Mouse (Mus musculus): Measurements from ENCODE around the gene Hmcn2.

Gene Hmcn2

DNA sequence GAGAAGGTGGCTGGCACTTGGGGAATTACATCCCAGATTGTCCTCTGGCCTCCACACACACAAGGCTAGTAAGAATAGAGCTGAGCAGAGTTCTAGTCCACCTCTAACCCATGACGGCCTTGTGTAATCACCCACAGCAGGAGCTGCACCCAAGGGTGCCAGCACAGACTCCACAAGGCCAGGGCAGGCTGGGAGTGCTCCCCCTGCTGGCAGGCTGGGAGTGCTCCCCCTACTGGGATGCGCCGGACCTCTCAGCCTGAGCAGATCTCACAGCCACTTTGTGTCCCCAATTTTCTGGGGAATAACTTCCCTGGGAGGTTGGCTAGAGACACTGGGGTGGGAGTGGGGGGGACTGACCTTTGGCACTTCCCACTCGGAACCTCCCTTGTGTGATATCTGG, 68.7 kb downstream of the Hmcn2 start:
- DNase-seq (ENCODE audit: low read depth), result peak; percentile 67

GRCm38 (mm10) chr2:31416968-31417367, 102.8 kb downstream of the Hmcn2 start:
- DNase-seq (ENCODE audit: low read depth), result peak; percentile 15

GRCm38 (mm10) chr2:31418021-31418420, 103.8 kb downstream of the Hmcn2 start:
- no peak for DNase-seq (ENCODE audit: low read depth)

DNA sequence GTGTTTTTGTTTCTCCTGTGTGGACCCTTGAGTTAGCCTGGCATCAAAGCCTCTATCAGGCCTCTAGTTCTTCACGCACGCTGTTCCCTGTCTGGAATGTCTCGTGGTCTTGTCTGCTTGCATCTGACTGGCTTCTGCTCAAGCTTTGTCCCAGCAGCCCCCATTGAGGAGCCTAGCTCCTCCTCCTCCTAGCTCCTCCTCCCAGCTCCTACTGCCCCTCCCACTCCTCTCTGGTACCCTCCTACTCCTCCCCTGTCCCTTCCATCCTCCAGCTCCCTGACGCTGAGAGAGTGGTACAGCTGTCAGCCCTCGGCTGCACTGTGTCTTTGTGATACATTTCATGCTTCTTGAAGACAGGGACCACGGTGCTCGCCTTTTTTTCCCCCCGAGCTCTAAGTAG, 104.4 kb downstream of the Hmcn2 start:
- DNase-seq (ENCODE audit: low read depth), result no peak

DNA sequence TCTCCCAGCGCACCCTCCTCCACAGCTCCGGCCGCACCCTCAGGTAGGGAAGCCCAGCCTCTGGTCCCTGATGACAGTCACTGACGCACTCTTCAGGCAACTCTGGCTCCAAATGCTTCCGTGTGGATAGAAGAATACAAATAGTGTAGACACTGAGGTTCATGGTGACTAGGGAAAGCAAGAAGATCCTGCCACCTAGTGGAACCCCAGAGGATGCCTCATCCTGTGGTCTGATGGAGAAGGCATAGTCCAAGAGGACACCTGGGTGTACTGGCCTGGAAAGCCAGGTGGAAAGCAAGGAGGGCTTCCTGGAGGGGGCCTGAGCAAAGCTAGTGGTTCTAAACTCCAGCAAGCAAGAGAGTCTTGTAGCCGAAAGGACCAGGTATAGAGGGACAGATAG, 106.7 kb downstream of the Hmcn2 start:
- DNase-seq (ENCODE audit: low read depth), result no peak

DNA sequence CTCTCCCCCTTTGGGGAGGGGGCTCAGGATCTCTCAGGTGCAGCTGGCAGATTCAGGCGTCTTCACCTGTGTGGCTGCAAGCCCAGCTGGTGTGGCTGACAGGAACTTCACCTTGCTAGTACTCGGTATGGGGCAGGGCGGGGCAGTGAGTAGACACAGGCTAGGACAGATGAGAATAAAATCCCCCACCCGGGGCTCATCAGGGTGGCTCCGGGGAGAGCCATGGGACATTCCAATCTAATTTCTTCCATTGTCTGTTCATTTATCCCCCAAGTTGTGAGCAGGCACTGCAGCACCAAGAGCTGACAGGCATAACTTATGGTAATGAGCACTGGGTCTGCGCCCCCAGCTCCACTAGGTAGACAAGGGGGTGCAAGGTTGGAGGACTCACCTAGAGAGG, 108.4 kb downstream of the Hmcn2 start:
- no peak for DNase-seq (ENCODE audit: low read depth)

DNA sequence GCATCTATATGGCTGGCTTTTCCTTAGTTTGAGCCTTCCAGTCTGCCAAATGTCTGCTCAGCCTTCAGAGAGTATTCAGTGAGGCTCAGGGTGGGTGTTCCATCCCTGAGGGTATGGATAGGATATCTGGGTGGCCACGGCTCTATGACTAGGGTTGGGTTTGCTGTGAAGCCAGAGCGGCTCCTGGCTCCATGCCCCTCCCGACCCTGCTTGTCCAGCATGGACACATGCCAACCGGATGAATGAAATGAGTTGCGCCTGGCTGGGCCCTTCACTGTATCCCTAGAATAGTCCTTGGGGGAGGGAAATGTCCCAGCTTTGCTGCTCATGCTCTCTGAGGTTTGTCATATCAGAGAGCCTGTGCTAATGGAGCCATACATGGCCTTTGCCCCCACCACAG, 117.3 kb downstream of the Hmcn2 start:
- DNase-seq (ENCODE audit: low read depth), result no peak

DNA sequence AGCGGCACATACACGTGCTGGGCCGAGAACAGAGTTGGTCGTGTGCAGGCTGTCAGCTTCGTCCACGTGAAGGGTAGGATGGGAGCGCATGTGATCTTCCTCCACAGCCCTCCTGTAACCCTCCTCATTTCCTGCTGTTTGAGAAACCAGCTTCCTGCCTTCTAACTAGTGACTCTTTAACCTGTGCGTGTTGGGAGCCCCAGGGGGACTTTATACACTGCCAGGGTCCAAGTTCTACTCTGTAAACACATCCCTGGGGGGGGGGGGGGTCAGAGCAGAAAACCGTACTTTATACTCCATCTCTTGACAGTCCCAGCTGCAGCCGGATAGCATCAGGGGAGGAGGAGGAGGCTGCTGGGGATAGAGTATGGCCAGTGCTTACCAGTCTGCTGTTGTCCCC, 120.5 kb downstream of the Hmcn2 start:
- no peak for DNase-seq (ENCODE audit: low read depth)

GRCm38 (mm10) chr2:31435567-31435966, 121.4 kb downstream of the Hmcn2 start:
- peak; percentile 82 for DNase-seq (ENCODE audit: low read depth)

DNA sequence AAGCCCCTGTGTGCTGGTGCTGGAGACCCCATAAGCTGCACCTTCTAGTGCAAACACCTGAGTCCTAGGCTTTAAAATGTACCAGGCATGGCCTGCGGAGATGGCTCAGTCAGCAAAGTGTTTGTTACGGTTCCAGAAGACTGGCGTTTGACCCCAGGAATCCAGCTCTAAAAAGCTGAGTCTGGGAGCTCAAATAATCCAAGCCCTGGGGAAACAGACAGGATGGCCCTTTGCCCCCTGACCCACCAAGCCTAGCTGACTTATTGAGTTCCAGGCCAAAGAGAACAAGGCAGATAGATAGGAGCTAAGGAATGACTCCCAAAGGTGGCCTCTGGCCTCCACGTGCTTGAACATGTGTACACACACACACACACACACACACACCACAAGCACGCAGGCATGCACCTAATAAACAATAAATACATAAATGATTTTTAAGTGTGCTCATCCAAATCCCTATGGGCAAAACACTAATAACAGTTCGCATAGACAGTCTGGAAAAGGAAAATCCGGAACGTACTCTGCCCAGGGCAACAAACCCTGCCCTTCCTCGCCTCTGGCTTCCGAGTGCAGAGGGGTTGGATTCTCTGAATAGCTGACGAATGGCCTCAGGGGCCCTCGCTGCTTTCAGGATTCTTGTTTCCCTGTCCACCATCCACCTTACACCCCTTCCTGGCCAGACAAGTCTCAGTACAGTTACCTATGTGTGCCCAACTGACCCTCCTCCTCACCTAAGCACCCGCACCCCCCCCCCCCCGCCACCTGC, 123.4 kb downstream of the Hmcn2 start:
- DNase-seq (ENCODE audit: low read depth), result no peak

DNA sequence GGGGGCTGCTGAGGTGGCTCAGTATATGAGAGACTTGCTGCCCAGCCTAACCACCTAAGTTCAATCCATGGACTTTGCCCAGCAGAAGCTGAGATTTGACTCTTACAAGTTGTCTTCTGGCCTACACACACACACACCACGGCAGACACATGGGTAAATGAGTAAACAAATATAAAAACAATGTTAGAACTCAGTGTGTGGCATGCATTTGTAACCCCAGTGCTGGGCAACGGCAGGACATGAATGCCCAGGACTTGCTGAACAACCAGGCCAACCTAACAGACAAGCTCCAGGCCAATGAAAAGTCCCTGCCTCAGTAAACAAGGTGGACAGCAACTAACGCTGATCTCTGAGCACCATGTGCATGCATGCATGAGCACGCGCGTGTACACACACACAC, 125.4 kb downstream of the Hmcn2 start:
- DNase-seq (ENCODE audit: low read depth), result no peak

DNA sequence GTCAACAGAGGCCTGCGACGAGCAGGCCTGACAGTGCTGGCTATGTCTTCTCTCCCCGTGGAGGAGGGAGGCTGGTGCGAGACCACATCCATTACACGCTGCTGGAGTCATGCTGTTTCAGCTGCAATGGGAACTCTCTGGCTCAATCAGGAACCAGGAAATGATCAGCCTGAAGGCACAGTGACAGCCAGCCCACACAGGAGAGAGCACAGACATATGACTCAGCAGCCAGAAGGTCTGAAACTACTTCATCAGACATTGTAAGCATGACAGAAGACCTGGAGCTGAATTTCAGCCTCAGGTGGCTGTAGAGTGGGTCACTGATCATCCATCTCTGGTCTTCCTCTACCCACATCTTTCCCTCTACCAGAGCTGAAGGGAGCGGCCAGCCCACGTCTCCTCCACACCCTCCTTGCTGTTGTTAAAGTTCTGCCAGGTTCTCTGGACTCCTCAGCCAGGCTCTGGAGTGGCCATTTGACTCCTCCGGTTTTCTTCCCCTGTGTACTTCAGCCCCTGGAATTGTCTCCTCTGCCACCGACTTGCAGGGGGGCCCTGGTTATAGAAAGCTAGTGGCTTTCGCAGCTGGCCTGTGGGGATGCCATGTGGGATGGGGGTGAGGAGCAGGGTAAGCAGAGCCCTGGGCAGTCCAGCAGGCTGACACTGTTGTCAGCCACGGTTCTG, 128.4 kb downstream of the Hmcn2 start:
- DNase-seq (ENCODE audit: low read depth), result no peak

- DNase-seq (ENCODE audit: low read depth), result no peak
Measured at GRCm38 (mm10) chr2:31446036-31446435, 131.8 kb downstream of the Hmcn2 start.

DNA sequence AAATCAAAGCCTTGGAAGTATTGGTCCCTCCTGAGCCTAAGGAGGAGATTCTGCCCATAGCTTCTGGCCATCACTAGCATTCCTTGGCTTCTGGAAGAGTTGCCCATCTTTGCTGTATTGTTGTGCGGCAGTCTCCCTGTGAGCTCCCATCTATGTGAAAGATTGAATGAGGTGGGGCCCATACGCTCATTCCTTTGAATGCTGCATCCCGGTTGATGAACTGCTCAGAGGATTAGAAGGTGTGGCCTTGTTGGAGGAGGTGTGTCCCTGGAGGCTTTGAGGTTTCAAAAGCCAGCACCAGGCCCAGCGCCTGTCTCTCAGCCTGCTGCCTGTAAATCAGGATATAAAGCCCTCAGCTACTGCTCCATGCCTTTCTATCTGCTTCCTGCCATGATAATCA, 132.2 kb downstream of the Hmcn2 start:
- no peak for DNase-seq (ENCODE audit: low read depth)

DNA sequence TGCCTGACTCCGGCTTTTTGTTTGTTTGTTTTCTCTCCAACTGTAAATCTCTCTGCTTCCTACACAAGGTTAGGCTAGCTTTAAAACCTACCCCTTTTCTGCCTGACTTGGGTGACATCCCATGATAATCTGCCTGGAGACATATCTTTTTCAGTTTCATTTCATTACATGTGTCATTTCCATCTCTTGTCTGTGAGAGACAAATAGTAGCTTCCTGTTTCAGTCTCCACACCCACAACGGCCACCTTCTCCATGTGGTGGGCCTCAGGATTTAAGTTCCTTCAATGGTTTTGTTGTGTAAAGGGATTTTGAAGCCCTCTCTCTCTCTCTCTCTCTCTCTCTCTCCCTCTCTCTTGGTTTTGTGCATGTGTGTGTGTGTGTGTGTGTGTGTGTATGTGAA, 133.3 kb downstream of the Hmcn2 start:
- DNase-seq (ENCODE audit: low read depth), result no peak

GRCm38 (mm10) chr2:31448756-31449440, 134.7 kb downstream of the Hmcn2 start:
- DNase-seq (ENCODE audit: low read depth), result no peak

DNA sequence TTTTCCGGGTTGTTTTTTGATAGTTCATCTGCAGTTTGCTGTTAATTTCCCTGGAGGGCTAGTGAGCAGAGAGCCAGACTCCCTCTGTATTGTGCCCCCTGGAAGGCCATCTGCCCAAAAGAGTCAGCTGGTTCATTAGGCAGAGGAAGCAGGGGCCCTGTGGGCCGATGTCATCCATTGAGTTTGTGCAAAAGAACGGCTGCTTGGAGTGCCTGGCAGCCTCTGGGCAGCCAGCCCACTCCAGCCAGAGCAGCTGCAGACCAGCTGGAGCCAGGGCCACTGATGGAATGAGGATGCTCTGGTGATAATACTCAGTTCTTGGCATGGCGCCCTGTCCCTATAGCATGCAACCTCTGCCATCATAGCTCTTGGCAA, 135.2 kb downstream of the Hmcn2 start:
- DNase-seq (ENCODE audit: low read depth), result no peak

DNA sequence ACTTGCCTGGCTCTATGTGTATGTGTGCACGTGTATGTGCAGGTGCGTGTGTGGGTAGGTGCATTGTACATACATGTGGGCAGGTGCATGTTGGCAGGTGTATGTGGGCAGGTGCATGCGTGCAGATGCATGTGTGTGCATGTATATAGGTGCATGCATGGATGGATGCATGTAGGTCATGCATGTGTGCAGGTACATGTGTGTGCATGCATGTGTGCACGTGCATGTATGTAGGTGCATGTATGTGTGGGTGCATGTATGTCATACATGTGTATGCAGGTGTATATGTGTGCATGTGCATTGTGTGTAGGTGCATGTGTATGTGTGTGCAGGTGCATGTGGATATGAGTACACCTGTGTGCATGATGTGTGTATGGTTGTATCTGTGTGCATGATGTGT, 135.7 kb downstream of the Hmcn2 start:
- no peak for DNase-seq (ENCODE audit: low read depth)

DNA sequence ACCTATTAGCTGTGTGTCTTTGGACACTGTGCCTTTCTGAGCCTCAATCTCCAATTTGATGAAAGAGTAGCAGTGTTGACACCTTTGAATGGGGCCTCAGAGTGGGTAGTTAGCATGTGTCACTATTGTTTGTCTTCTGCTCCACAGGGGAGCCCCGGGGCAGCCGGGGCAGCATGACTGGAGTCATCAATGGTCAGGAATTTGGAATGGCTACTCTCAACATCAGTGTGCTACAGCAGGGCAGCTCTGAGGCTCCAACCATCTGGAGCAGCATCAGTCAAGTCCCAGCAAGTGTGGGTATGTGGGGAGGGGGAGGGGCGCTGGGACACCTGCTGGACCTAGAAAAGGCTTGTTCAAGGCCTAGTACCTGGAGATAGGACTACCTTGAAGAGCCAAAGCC, 136.4 kb downstream of the Hmcn2 start:
- DNase-seq (ENCODE audit: low read depth), result no peak

- peak; percentile 59 for DNase-seq (ENCODE audit: low read depth)
Measured at GRCm38 (mm10) chr2:31451530-31451929, 137.3 kb downstream of the Hmcn2 start.

DNA sequence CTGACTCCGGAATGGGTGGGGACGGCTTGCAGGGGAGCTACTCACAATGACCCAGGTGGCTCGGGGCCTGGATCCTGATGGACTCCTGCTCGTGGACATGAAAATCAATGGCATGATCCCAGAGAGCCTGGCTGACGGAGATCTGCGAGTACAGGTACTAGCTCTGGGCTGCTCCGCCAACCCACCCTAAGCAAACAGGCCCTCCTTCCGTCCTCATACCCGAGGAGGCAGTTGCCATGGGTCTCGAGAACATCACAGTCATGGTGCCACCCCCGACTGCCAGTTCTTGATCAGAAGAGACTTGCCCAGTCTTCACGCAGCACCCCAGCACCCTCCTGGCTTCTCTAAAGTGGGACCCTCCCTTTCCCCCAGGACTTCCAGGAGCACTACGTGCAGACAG, 138.8 kb downstream of the Hmcn2 start:
- no peak for DNase-seq (ENCODE audit: low read depth)

GRCm38 (mm10) chr2:31453559-31454177, 139.5 kb downstream of the Hmcn2 start:
- DNase-seq (ENCODE audit: low read depth), result no peak

- DNase-seq (ENCODE audit: low read depth), result no peak
Measured at GRCm38 (mm10) chr2:31454280-31454679, 140.1 kb downstream of the Hmcn2 start.
